Mouse (Mus musculus): ENCODE results near the gene Gcgr. TPM values are rescaled to one million over a fixed set of nuclear protein-coding genes. Genes with fewer than 3 reads are reported as not detected.

The Gcgr gene
- polyA plus RNA-seq, 2 experiments = 4.9 to 11.2 TPM

GRCm38 (mm10) chr11:120515611-120516010, 14.9 kb upstream of the Gcgr start:
- ATAC-seq (ENCODE audit: low FRiP score, low read depth) = peak; percentile 74; the same call in 1 of the 2 replicates
- H3K4me3 ChIP-seq (replicated peaks; ENCODE audit: low read length) = no peak overlapping the region
- TF ChIP-seq POLR2A (IDR thresholded peaks at IDR 0.05; ENCODE audit: borderline replicate concordance, extremely low read depth, insufficient read depth, insufficient read length) = no peak
- WGBS = 17% methylated on average over 17 of the region's 17 CpGs
- no peaks in the 10 kb centered on the region for H3K9me3 ChIP-seq (ENCODE audit: control insufficient read depth, low read length)
- H3K36me3 ChIP-seq (ENCODE audit: control insufficient read depth, insufficient read depth, low read length) = no peaks in the 10 kb centered on the region
- no peaks in the 10 kb centered on the region for H3K4me1 ChIP-seq (ENCODE audit: control insufficient read depth, insufficient read depth, low read length)
- H3K27me3 ChIP-seq (ENCODE audit: control insufficient read depth, insufficient read depth, low read length) = no peaks in the 10 kb centered on the region
- no peak overlapping the region for H3K27ac ChIP-seq (replicated peaks; ENCODE audit: low read depth, low read length)
- peak; percentile 80 for DNase-seq (ENCODE audit: low spot score)
- H3K9ac ChIP-seq (ENCODE audit: low read depth, low read length, severe bottlenecking) = no peak overlapping the region
- no peak overlapping the region for H3K4me2 ChIP-seq (replicated peaks; ENCODE audit: low read depth, low read length, severe bottlenecking)

GRCm38 (mm10) chr11:120517147-120517546, 13.4 kb upstream of the Gcgr start:
- no peak for DNase-seq (ENCODE audit: low spot score)
- ATAC-seq (ENCODE audit: low FRiP score, low read depth) = no peak
- TF ChIP-seq POLR2A (IDR thresholded peaks at IDR 0.05; ENCODE audit: borderline replicate concordance, extremely low read depth, insufficient read depth, insufficient read length) = no peak
- no peaks in the 10 kb centered on the region for H3K9me3 ChIP-seq (ENCODE audit: control insufficient read depth, low read length)
- no peak overlapping the region for H3K4me3 ChIP-seq (replicated peaks; ENCODE audit: low read length)
- H3K4me2 ChIP-seq (replicated peaks; ENCODE audit: low read depth, low read length, severe bottlenecking) = no peak overlapping the region
- H3K36me3 ChIP-seq (ENCODE audit: control insufficient read depth, insufficient read depth, low read length) = no peaks in the 10 kb centered on the region
- WGBS = 83% methylated on average over 4 of the region's 4 CpGs
- no peak overlapping the region for H3K27ac ChIP-seq (replicated peaks; ENCODE audit: low read depth, low read length)
- no peak overlapping the region for H3K9ac ChIP-seq (ENCODE audit: low read depth, low read length, severe bottlenecking)
- 0 out of 2 replicates have a peak, but pooled peaks cover 4% of the 10 kb centered on the region for H3K4me1 ChIP-seq (ENCODE audit: control insufficient read depth, insufficient read depth, low read length)
- H3K27me3 ChIP-seq (ENCODE audit: control insufficient read depth, insufficient read depth, low read length) = no peaks in the 10 kb centered on the region

- Histone ChIP-seq H3K27ac (replicated peaks; ENCODE audit: low read depth, low read length) (no peak overlapping the region), H3K4me1 (ENCODE audit: control insufficient read depth, insufficient read depth, low read length) (0 out of 2 replicates have a peak, but pooled peaks cover 4% of the 10 kb centered on the region), H3K4me3 (replicated peaks; ENCODE audit: low read length) (no peak overlapping the region), H3K9ac (ENCODE audit: low read depth, low read length, severe bottlenecking) (no peak overlapping the region), H3K36me3 (ENCODE audit: control insufficient read depth, insufficient read depth, low read length) (no peaks in the 10 kb centered on the region), H3K9me3 (ENCODE audit: control insufficient read depth, low read length) (no peaks in the 10 kb centered on the region), H3K27me3 (ENCODE audit: control insufficient read depth, insufficient read depth, low read length) (no peaks in the 10 kb centered on the region), H3K4me2 (replicated peaks; ENCODE audit: low read depth, low read length, severe bottlenecking) (no peak overlapping the region)
- ATAC-seq (ENCODE audit: low FRiP score, low read depth) (no peak), DNase-seq (ENCODE audit: low spot score) (no peak)
- WGBS = 68% methylated on average over 6 of the region's 6 CpGs
- TF ChIP-seq POLR2A (IDR thresholded peaks at IDR 0.05; ENCODE audit: borderline replicate concordance, extremely low read depth, insufficient read depth, insufficient read length) = no peak
Measured at GRCm38 (mm10) chr11:120518027-120518426, 12.5 kb upstream of the Gcgr start.

- no peak for DNase-seq (ENCODE audit: low spot score)
- H3K4me2 ChIP-seq (replicated peaks; ENCODE audit: low read depth, low read length, severe bottlenecking) = no peak overlapping the region
- 73% methylated on average over 6 of the region's 6 CpGs for WGBS
Measured at GRCm38 (mm10) chr11:120518558-120518957, 11.9 kb upstream of the Gcgr start.

DNA sequence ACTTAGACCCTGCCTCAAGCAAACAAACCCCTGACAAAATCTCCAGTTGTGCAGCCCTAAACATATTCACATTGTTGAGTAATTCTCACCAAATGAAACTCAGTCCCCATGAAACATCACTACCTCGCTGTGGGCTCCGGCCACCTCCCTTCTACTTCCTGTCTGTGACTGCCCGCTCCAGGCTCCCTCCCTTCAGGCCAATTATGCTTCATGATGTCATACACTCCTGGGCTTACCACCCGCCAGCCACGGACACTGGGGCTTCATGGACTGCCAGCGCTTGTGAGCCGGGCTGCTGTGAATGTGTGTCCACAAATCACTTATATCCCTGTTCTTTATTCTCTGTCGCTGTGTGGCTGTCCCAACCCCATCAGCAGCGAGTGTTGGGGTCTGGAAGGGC, 10.8 kb upstream of the Gcgr start:
- H3K4me2 ChIP-seq (replicated peaks; ENCODE audit: low read depth, low read length, severe bottlenecking) = no peak overlapping the region

More at GRCm38 (mm10) chr11:120518558-120518957, 11.9 kb upstream of the Gcgr start:
- Histone ChIP-seq H3K4me1 (ENCODE audit: control insufficient read depth, insufficient read depth, low read length) (0 out of 2 replicates have a peak, but pooled peaks cover 4% of the 10 kb centered on the region), H3K27me3 (ENCODE audit: control insufficient read depth, insufficient read depth, low read length) (no peaks in the 10 kb centered on the region), H3K4me3 (replicated peaks; ENCODE audit: low read length) (no peak overlapping the region), H3K36me3 (ENCODE audit: control insufficient read depth, insufficient read depth, low read length) (no peaks in the 10 kb centered on the region), H3K27ac (replicated peaks; ENCODE audit: low read depth, low read length) (no peak overlapping the region), H3K9ac (ENCODE audit: low read depth, low read length, severe bottlenecking) (no peak overlapping the region), H3K9me3 (ENCODE audit: control insufficient read depth, low read length) (no peaks in the 10 kb centered on the region)
- no peak for ATAC-seq (ENCODE audit: low FRiP score, low read depth)
- TF ChIP-seq POLR2A (IDR thresholded peaks at IDR 0.05; ENCODE audit: borderline replicate concordance, extremely low read depth, insufficient read depth, insufficient read length) = no peak

More for the DNA sequence above, 10.8 kb upstream of the Gcgr start:
- no peak for DNase-seq (ENCODE audit: low spot score)
- WGBS = 28% methylated on average over 9 of the region's 9 CpGs
- H3K27me3 ChIP-seq (ENCODE audit: control insufficient read depth, insufficient read depth, low read length) = no peaks in the 10 kb centered on the region
- H3K27ac ChIP-seq (replicated peaks; ENCODE audit: low read depth, low read length) = no peak overlapping the region
- H3K9ac ChIP-seq (ENCODE audit: low read depth, low read length, severe bottlenecking) = peak overlapping the region; percentile 5; the same call in 1 of the 2 replicates
- H3K9me3 ChIP-seq (ENCODE audit: control insufficient read depth, low read length) = no peaks in the 10 kb centered on the region
- 0 out of 2 replicates have a peak, but pooled peaks have one; percentile 23 for ATAC-seq (ENCODE audit: low FRiP score, low read depth)
- no peak overlapping the region for H3K4me3 ChIP-seq (replicated peaks; ENCODE audit: low read length)
- no peak for TF ChIP-seq POLR2A (IDR thresholded peaks at IDR 0.05; ENCODE audit: borderline replicate concordance, extremely low read depth, insufficient read depth, insufficient read length)
- H3K36me3 ChIP-seq (ENCODE audit: control insufficient read depth, insufficient read depth, low read length) = no peaks in the 10 kb centered on the region
- H3K4me1 ChIP-seq (ENCODE audit: control insufficient read depth, insufficient read depth, low read length) = 0 out of 2 replicates have a peak, but pooled peaks cover 4% of the 10 kb centered on the region

All from limb, embryonic 14.5 days (tissue).